Mouse (Mus musculus) Patski (cell line): ENCODE measurements around the gene Smarcd3. TPM values are rescaled to one million over a fixed set of nuclear protein-coding genes. Genes with fewer than 3 reads are reported as not detected.

Experiments used
- ATAC-seq: fragments of 100-300 bp; one replicate; pipeline ENCODE4 v1.8.0; 2021
- CTCF ChIA-PET: fragments of 350-600 bp; sonication (Branson Sonifier 250); formaldehyde crosslinking; loops from one replicate; lab custom pipeline; 2022; ENCODE audit warnings: inconsistent platforms; lab: Charles Lee
- POLR2A ChIA-PET: fragments of 350-600 bp; sonication (Branson Sonifier 250); formaldehyde crosslinking; loops from one replicate; lab custom pipeline; 2022; ENCODE audit warnings: antibody characterized with exemption, inconsistent platforms; lab: Charles Lee
- DNase-seq: peaks from one replicate; pipeline ENCODE4 v3.0.0-alpha.2; 2011; ENCODE audit warnings: low read depth, low spot score
- H3K27me3 ChIP-seq: fragments of 371-371 bp; one replicate; pipeline ENCODE4 v1.5.1; 2021
- CTCF ChIP-seq: fragments of 100-300 bp; IDR thresholded peaks from one replicate; pipeline ENCODE4 v1.5.1; 2021
- in situ Hi-C: fragments of 300-500 bp; cut with MboI; formaldehyde crosslinking; loops from 3 replicates; pipeline ENCODE4 v1.11.1; 2018; ENCODE audit warnings: low pct_unique_long_range_greater_than_20kb, mixed read lengths
- polyA plus RNA-seq: library from polyadenylated mRNA; unstranded; gene quantifications from one replicate; pipeline ENCODE4 v1.2.3, GENCODE M21; 2021

Smarcd3 gene
- polyA plus RNA-seq, 1 experiment from 2014 or later, result 64.3 TPM

DNA sequence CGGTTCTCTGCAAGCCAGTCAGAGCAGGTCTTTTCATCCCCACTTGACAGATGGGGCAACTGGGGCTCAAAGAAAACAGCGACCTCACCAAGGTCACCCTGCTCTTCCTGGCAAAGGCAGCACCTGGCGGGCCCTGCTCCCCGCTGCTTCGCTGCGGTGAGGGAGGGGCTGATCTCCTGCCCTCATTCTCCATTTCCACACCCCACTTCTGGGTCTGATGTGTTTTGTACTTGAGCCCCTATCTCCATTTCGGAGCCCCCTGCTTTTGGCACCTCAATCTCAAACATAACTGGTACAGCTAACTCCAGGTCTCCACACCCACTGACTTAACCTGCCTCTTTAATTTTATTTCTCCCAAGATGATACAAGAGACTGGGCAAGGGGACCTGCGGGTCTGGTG, 25.1 kb downstream of the Smarcd3 start:
- DNase-seq, result no peak
- TF ChIP-seq CTCF, result no peak
- no peaks in the 10 kb centered on the region for H3K27me3 ChIP-seq
- in situ Hi-C loops, result loop anchor here (5.0 kb wide), 1 partner anchor 48 kb away; no protein-coding TSS in a partner anchor
- ChIA-PET POLR2A (interaction anchor here (0.6 kb wide), 2 partner anchors 18 to 246 kb away, joined by 3 read pairs; no protein-coding TSS in a partner anchor), CTCF (interaction anchor here (3.6 kb wide), 1 partner anchor 38 kb away, joined by 19 read pairs; no protein-coding TSS in a partner anchor)
- no peak for ATAC-seq

- in situ Hi-C loops, result loop anchor here (5.0 kb wide), 1 partner anchor 49 kb away; no protein-coding TSS in a partner anchor
- ATAC-seq, result no peak
These were observed 25.6 kb downstream of the Smarcd3 start for GRCm38 (mm10) chr5:24598570-24599006.

DNA sequence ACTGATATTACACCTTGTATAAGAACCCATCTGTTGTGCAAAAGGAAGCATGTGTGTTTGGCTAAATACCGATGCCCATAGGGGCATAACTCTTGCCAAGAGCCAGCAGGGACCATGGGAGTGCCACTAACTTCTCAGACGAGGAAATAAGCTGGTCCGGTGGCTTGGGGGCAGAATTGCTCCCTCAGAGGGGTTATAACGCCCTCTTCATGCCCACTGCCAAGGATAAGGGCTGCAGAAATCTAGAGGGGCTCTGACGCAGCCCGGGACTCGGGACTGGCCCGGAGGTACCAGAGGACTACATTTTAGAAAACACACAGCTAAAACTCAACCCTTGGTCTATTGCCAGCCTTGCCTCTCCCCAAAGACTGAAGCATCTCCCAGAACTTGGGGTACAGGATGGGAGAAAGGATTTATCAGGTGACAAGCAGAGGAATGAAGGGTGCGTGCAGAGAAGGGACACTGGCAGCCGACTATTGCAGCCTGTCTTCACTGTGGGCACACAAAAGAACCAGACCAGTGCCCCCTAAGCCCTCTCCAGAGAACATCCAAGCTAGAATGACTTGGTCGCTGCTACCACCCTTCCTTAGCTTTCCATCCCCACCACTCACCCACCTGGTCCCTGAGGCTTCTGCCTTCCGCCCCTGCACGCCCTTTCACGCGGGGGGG, 26.2 kb downstream of the Smarcd3 start:
- ChIA-PET POLR2A (interaction anchor here (0.5 to 1.2 kb wide), 2 partner anchors 12 to 13 kb away, joined by 4 to 5 read pairs; no protein-coding TSS in a partner anchor), CTCF (interaction anchor here (0.9 to 5.6 kb wide), 12 partner anchors 12 to 87 kb away, joined by 3 to 49 read pairs (median 6); partner anchors contain the start of genes Abcf2 and Chpf2)
- ATAC-seq, result no peak
- in situ Hi-C loops, result loop anchor here (5.0 kb wide), 1 partner anchor 49 kb away; no protein-coding TSS in a partner anchor
- no peak for TF ChIP-seq CTCF
- no peak for DNase-seq
- H3K27me3 ChIP-seq, result no peaks in the 10 kb centered on the region

More at GRCm38 (mm10) chr5:24598570-24599006, 25.6 kb downstream of the Smarcd3 start:
- H3K27me3 ChIP-seq, result no peaks in the 10 kb centered on the region
- ChIA-PET CTCF (interaction anchor here (0.9 to 5.6 kb wide), 7 partner anchors 13 to 88 kb away, joined by 3 to 49 read pairs (median 6); partner anchors contain the start of genes Abcf2 and Chpf2), POLR2A (interaction anchor here (1.2 kb wide), 1 partner anchor 12 kb away, joined by 4 read pairs; no protein-coding TSS in a partner anchor)
- TF ChIP-seq CTCF, result no peak
- DNase-seq, result no peak

DNA sequence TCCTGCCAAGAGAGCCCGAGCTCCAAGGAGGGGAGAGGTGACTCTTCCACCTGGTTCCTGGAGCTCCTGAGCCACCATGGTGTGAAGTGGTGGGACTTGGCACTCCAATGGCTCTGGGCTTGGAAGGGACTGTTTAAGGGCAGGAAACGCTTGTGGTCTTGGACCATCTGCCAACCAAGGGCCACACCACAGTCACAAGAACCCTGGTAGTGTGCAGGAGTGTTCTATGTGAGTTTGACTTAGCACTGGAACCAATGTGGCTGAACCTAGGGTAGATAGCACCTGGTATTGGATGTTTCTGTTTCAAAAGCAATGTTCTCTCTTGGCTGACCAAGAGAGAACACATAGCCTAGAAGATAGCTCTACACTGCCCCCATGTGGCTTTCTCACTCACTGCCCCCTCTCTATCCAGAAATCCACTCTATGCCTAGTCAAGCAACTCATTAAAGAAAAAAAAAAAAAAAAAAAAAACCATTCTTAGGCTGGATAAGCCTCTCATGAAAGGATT, 26.9 kb downstream of the Smarcd3 start:
- in situ Hi-C loops, result loop anchor here (5.0 kb wide), 1 partner anchor 50 kb away; no protein-coding TSS in a partner anchor
- ATAC-seq, result no peak
- DNase-seq, result no peak
- ChIA-PET POLR2A (interaction anchor here (1.2 to 1.4 kb wide), 2 partner anchors 11 to 14 kb away, joined by 4 read pairs; partner anchors contain the start of gene Chpf2), CTCF (interaction anchor here (0.9 to 5.6 kb wide), 14 partner anchors 11 to 87 kb away, joined by 3 to 49 read pairs (median 6); partner anchors contain the start of genes Abcf2 and Chpf2)
- no peak for TF ChIP-seq CTCF
- no peaks in the 10 kb centered on the region for H3K27me3 ChIP-seq

- no peak for ATAC-seq
- POLR2A ChIA-PET, result interaction anchor here (1.4 kb wide), 1 partner anchor 10 kb away, joined by 4 read pairs; the partner anchor contains the start of gene Chpf2
- H3K27me3 ChIP-seq, result no peaks in the 10 kb centered on the region
- CTCF ChIA-PET, result interaction anchor here (1.0 to 5.6 kb wide), 12 partner anchors 11 to 86 kb away, joined by 3 to 49 read pairs (median 5); partner anchors contain the start of genes Abcf2 and Chpf2
- TF ChIP-seq CTCF, result no peak
- no peak for DNase-seq
- in situ Hi-C loops, result loop anchor here (5.0 kb wide), 1 partner anchor 51 kb away; no protein-coding TSS in a partner anchor
These were observed 27.6 kb downstream of the Smarcd3 start for GRCm38 (mm10) chr5:24596519-24597171.

DNA sequence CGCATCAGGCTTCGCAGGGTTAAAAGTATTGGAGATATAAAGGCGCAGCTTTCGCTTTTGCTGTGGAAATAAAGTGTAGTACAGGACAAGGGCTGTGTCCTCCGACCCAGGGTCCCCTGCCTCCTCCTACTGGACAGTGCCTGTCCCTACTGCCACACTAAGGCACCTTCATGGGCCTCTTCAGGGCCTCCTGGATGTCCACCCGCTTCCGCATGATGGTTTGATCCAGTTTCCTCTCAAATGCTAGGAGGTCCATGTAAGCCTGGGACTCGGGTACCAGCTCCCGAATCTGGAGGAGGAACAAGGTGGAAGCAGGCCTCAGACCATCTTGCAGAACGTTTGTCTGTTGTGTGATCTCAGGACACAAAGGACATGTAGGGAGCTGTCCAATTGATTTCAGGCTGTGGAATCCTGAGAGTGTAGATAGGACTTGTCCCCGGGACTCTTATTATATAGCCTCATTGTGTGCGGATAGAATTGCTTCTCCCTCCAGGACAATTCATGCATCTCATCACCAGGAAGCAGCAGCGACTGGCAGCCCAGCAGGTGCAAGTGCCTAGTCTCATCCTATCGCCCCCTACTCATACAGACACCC, 28.3 kb downstream of the Smarcd3 start:
- in situ Hi-C loops, result loop anchor here (5.0 kb wide), 1 partner anchor 51 kb away; no protein-coding TSS in a partner anchor
- TF ChIP-seq CTCF, result no peak
- DNase-seq, result no peak
- ChIA-PET CTCF (interaction anchor here (1.1 to 5.6 kb wide), 6 partner anchors 10 to 85 kb away, joined by 3 to 49 read pairs (median 8); partner anchors contain the start of gene Chpf2), POLR2A (interaction anchor here (1.4 kb wide), 1 partner anchor 10 kb away, joined by 4 read pairs; the partner anchor contains the start of gene Chpf2)
- no peak for ATAC-seq
- H3K27me3 ChIP-seq, result no peaks in the 10 kb centered on the region

GRCm38 (mm10) chr5:24595261-24595660, 28.9 kb downstream of the Smarcd3 start:
- TF ChIP-seq CTCF, result no peak
- ChIA-PET POLR2A (interaction anchor here (1.2 kb wide), 1 partner anchor 11 kb away, joined by 6 read pairs; no protein-coding TSS in a partner anchor), CTCF (interaction anchor here (1.3 to 5.6 kb wide), 3 partner anchors 9 to 29 kb away, joined by 3 to 49 read pairs (median 10); partner anchors contain the start of gene Chpf2)
- in situ Hi-C loops, result loop anchor here (5.0 kb wide), 1 partner anchor 52 kb away; no protein-coding TSS in a partner anchor
- DNase-seq (no peak), ATAC-seq (no peak)
- H3K27me3 ChIP-seq, result no peaks in the 10 kb centered on the region

GRCm38 (mm10) chr5:24594346-24594745, 29.9 kb downstream of the Smarcd3 start:
- ChIA-PET POLR2A (interaction anchor here (0.5 to 1.2 kb wide), 2 partner anchors 10 to 653 kb away, joined by 3 to 6 read pairs; no protein-coding TSS in a partner anchor), CTCF (interaction anchor here (0.9 to 5.6 kb wide), 3 partner anchors 9 to 83 kb away, joined by 3 to 49 read pairs (median 4); partner anchors contain the start of gene Chpf2)
- H3K27me3 ChIP-seq, result no peaks in the 10 kb centered on the region
- no peak for TF ChIP-seq CTCF
- no peak for DNase-seq
- ATAC-seq, result no peak
- in situ Hi-C loops, result no loop called here

DNA sequence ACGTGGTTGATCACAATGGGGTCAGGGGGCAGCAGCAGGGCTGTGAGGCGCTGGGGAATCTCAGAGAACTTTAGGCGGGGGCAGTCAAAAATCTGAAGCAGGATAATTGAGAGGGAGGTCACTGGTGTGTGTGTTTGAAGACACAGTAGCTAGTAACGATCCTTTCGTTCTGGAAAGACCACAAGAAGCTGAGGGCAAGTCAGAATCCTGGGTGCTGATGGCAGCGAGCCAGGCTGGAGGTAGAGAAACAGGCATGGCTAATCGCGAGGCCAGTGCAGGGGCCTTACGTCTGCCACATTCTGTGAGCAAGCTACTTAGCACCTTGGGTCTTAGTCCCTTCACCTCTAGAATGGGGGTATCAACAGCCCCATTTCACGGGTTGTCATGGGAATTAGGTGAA, 30.3 kb downstream of the Smarcd3 start:
- DNase-seq, result no peak
- no peak for ATAC-seq
- H3K27me3 ChIP-seq, result no peaks in the 10 kb centered on the region
- ChIA-PET CTCF (interaction anchor here (0.9 to 5.6 kb wide), 3 partner anchors 8 to 83 kb away, joined by 3 to 49 read pairs (median 4); partner anchors contain the start of gene Chpf2), POLR2A (interaction anchor here (0.5 to 1.2 kb wide), 2 partner anchors 10 to 654 kb away, joined by 3 to 6 read pairs; no protein-coding TSS in a partner anchor)
- in situ Hi-C loops, result no loop called here
- no peak for TF ChIP-seq CTCF
